Mouse (Mus musculus) central nervous system, embryonic 18 days (tissue): ENCODE measurements around the gene Lipc. TPM values are rescaled to one million over a fixed set of nuclear protein-coding genes. Genes with fewer than 3 reads are reported as not detected.

Experiments used
- polyA plus RNA-seq: library from polyadenylated mRNA; depleted of rRNA; stranded (reverse); fragments of >200 nt; gene quantifications from 2 replicates; pipeline ENCODE4 v1.2.3, GENCODE M21; 2012; rRNA removed

Lipc gene
- polyA plus RNA-seq: 0.30 and 0.86 TPM in 2 replicates

GRCm38 (mm10) chr9:70952126-70952525 is at the start of gene Lipc:
Lipc (minus strand) TSS chr9:70952226.

Other genes with a start within 250 kb of the Lipc start
- gene Aqp9, start 216.5 kb upstream of the Lipc start, polyA plus RNA-seq: 0.47 and 0.66 TPM in 2 replicates